Mouse (Mus musculus) G1E (cell line): ENCODE data around the gene Wwc2. TPM values are rescaled to one million over a fixed set of nuclear protein-coding genes. Genes with fewer than 3 reads are reported as not detected.

Experiments used
- ATAC-seq: 2 replicates; pipeline ENCODE4 v1.8.0; 2016; ENCODE audit warnings: mild to moderate bottlenecking; ENCODE audit not compliant: insufficient number of reproducible peaks, poor library complexity, low FRiP score, severe bottlenecking; ENCODE audit errors: extremely low read depth
- DNase-seq: peaks from one replicate; pipeline ENCODE4 v3.0.0; 2012; ENCODE audit warnings: low spot score
- H3K27me3 ChIP-seq: 2 replicates; pipeline ENCODE4 v1.6.1; 2012; ENCODE audit warnings: mild to moderate bottlenecking, low read length, inconsistent platforms; ENCODE audit not compliant: insufficient read depth
- H3K36me3 ChIP-seq: replicated peaks from 2 replicates; pipeline ENCODE3; 2012; ENCODE audit warnings: mild to moderate bottlenecking, inconsistent platforms
- H3K4me1 ChIP-seq: 2 replicates; pipeline ENCODE4 v1.6.1; 2012; ENCODE audit warnings: low read depth, low read length, inconsistent platforms, mixed read lengths; ENCODE audit not compliant: insufficient read depth
- H3K4me3 ChIP-seq: 2 replicates; pipeline ENCODE4 v1.5.1; 2012; ENCODE audit warnings: low read depth, mild to moderate bottlenecking, inconsistent platforms, low read length, moderate library complexity, mixed read lengths
- H3K9me3 ChIP-seq: replicated peaks from 2 replicates; pipeline ENCODE4 v1.6.1; 2012; ENCODE audit warnings: inconsistent platforms
- CTCF ChIP-seq: IDR thresholded peaks from 2 replicates; pipeline ENCODE4 v1.5.1; 2012; ENCODE audit warnings: low read depth, low read length, inconsistent platforms, mixed read lengths
- GATA1 ChIP-seq: IDR thresholded peaks from 2 replicates; pipeline ENCODE4 v1.6.1; 2012; ENCODE audit warnings: borderline replicate concordance, low read length, inconsistent platforms, mixed read lengths
- GATA2 ChIP-seq: IDR thresholded peaks from 2 replicates; pipeline ENCODE4 v1.6.1; 2012; ENCODE audit warnings: low read depth, low read length, inconsistent platforms, borderline replicate concordance
- POLR2AphosphoS5 ChIP-seq: IDR thresholded peaks from 2 replicates; pipeline ENCODE4 v1.6.1; 2012; ENCODE audit warnings: low read depth, low read length, inconsistent platforms; ENCODE audit not compliant: insufficient replicate concordance
- TAL1 ChIP-seq: conservative IDR thresholded peaks from 2 replicates; pipeline ENCODE4 v1.6.1; 2012; ENCODE audit warnings: low read depth, low read length, inconsistent platforms, mixed read lengths
- polyA plus RNA-seq: library from polyadenylated mRNA; stranded (reverse); fragments of >175 nt; gene quantifications from 2 replicates; pipeline ENCODE4 v1.2.3, GENCODE M21; 2012
- total RNA-seq, 2 experiments: library from RNA; stranded (forward) in 1 of 2; stranded (reverse) in 1 of 2; fragments of 200-1000 nt in 1 of 2; fragments of >200 nt in 1 of 2; fragmentation: Nextera tagmentation in 1 of 2; gene quantifications; 2 replicates each; pipeline ENCODE4 v1.2.3; 2014 to 2017

Gene Wwc2
- total and polyA plus RNA-seq, 3 experiments = 4.0 to 8.1 (median 7.4) TPM

GRCm38 (mm10) chr8:47874497-47875178 lies 116.1 kb downstream of the Wwc2 start:
- peaks cover 74% of the 10 kb centered on the region for H3K36me3 ChIP-seq
- ATAC-seq (no peak), DNase-seq (no peak)
- H3K4me1 ChIP-seq = no peaks in the 10 kb centered on the region
- no peaks in the 10 kb centered on the region for H3K27me3 ChIP-seq
- no peak overlapping the region for H3K4me3 ChIP-seq
- TF ChIP-seq GATA2 (no peak), CTCF (no peak)
- H3K9me3 ChIP-seq = no peaks in the 10 kb centered on the region

GRCm38 (mm10) chr8:47872361-47873107 lies 118.2 kb downstream of the Wwc2 start:
- no peaks in the 10 kb centered on the region for H3K27me3 ChIP-seq
- H3K9me3 ChIP-seq = no peaks in the 10 kb centered on the region
- H3K36me3 ChIP-seq = peaks cover 74% of the 10 kb centered on the region
- no peak overlapping the region for H3K4me3 ChIP-seq
- peak; percentile 36 for DNase-seq
- peak; percentile 57 for ATAC-seq
- H3K4me1 ChIP-seq = no peaks in the 10 kb centered on the region
- TF ChIP-seq POLR2AphosphoS5 = no peak
- peak; percentile 96 for TF ChIP-seq CTCF

GRCm38 (mm10) chr8:47867067-47867466 lies 123.7 kb downstream of the Wwc2 start:
- H3K4me1 ChIP-seq = no peaks in the 10 kb centered on the region
- no peaks in the 10 kb centered on the region for H3K9me3 ChIP-seq
- ATAC-seq (peak; percentile 83), DNase-seq (peak; percentile 36)
- H3K36me3 ChIP-seq = peaks cover 80% of the 10 kb centered on the region
- H3K27me3 ChIP-seq = no peaks in the 10 kb centered on the region
- TF ChIP-seq GATA1 (no peak), CTCF (peak; percentile 86)
- no peak overlapping the region for H3K4me3 ChIP-seq

- Histone ChIP-seq H3K27me3 (no peaks in the 10 kb centered on the region), H3K4me3 (no peak overlapping the region), H3K9me3 (no peaks in the 10 kb centered on the region), H3K4me1 (no peaks in the 10 kb centered on the region), H3K36me3 (peaks cover 78% of the 10 kb centered on the region)
- TF ChIP-seq GATA1 (no peak), TAL1 (no peak), CTCF (no peak), POLR2AphosphoS5 (no peak), GATA2 (no peak)
- ATAC-seq (no peak), DNase-seq (no peak)
Observed at GRCm38 (mm10) chr8:47866568-47866967, 124.2 kb downstream of the Wwc2 start.

- Histone ChIP-seq H3K4me1 (no peaks in the 10 kb centered on the region), H3K4me3 (no peak overlapping the region), H3K9me3 (no peaks in the 10 kb centered on the region), H3K27me3 (no peaks in the 10 kb centered on the region), H3K36me3 (peaks cover 68% of the 10 kb centered on the region)
- TF ChIP-seq POLR2AphosphoS5 (no peak), TAL1 (no peak), CTCF (no peak), GATA2 (no peak), GATA1 (no peak)
- DNase-seq = no peak
- ATAC-seq = no peak
Observed at GRCm38 (mm10) chr8:47859259-47859658, 131.5 kb downstream of the Wwc2 start.

GRCm38 (mm10) chr8:47853356-47853755 lies 137.4 kb downstream of the Wwc2 start:
- no peak overlapping the region for H3K4me3 ChIP-seq
- H3K4me1 ChIP-seq = no peaks in the 10 kb centered on the region
- no peaks in the 10 kb centered on the region for H3K27me3 ChIP-seq
- H3K9me3 ChIP-seq = no peaks in the 10 kb centered on the region
- TF ChIP-seq CTCF (no peak), POLR2AphosphoS5 (no peak), GATA2 (no peak), GATA1 (no peak), TAL1 (no peak)
- ATAC-seq = no peak
- H3K36me3 ChIP-seq = peaks cover 65% of the 10 kb centered on the region
- no peak for DNase-seq

- H3K36me3 ChIP-seq = peaks cover 67% of the 10 kb centered on the region
- no peak overlapping the region for H3K4me3 ChIP-seq
- no peaks in the 10 kb centered on the region for H3K4me1 ChIP-seq
- no peaks in the 10 kb centered on the region for H3K9me3 ChIP-seq
- DNase-seq (no peak), ATAC-seq (no peak)
- no peaks in the 10 kb centered on the region for H3K27me3 ChIP-seq
- TF ChIP-seq GATA2 (no peak), TAL1 (no peak), GATA1 (no peak), CTCF (no peak)
Observed at GRCm38 (mm10) chr8:47852737-47853136, 138.0 kb downstream of the Wwc2 start.
